Mouse (Mus musculus) thymus, adult 2 months (tissue): ENCODE results near the gene Heatr5a.

Source experiments
- CTCF ChIP-seq: fragments of 200-500 bp; IDR thresholded peaks from 2 replicates; pipeline ENCODE4 v1.5.1; 2012; ENCODE audit warnings: mild to moderate bottlenecking, control low read depth, low read length, moderate library complexity, borderline replicate concordance; ENCODE audit not compliant: control insufficient read depth, poor library complexity, insufficient read depth; ENCODE audit errors: extremely low read depth
- POLR2A ChIP-seq: fragments of 200-500 bp; IDR thresholded peaks from 2 replicates; pipeline ENCODE4 v1.6.1; 2012; ENCODE audit warnings: mild to moderate bottlenecking, low read length, control low read depth, moderate library complexity; ENCODE audit not compliant: control insufficient read depth, poor library complexity, insufficient read depth; ENCODE audit errors: extremely low read depth

- TF ChIP-seq POLR2A (no peak; the same call in 1 of the 2 replicates), CTCF (no peak)
Measured at GRCm38 (mm10) chr12:51828716-51829289, 142.3 kb downstream of the Heatr5a start.
